17 mouse cellular contexts compared by ENCODE assay signal in the genomic region with DNA sequence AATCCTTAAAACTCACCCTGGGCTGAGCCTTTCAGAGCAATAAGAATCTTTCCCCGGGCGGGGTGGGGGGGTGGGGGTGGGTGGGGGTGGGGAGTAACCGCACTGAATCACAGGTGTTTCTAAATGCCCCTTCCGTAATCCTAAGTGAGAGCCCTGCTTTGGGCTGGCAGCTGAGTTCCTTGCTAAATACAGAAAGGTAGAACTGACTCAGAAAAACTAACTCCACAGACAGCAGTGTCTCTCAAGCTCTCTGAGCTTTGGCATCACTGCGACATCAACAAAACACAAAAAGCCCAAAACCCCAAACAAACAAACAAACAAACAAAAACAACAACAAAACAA.
DNase-seq lines count a peak whose midpoint lies in the region; ATAC-seq and TF ChIP-seq lines count a peak whose summit lies in the region.
"Had no signal": no experiment of that assay in that cellular context is flagged by ENCODE, and none has a peak within 500 bp of the region (broad histone marks: within the 10 kb centered on the region; RNA-seq: fewer than 3 reads in every experiment).

No protein-coding gene starts in this region.

- no peaks in the 10 kb centered on the region for H3K36me3 ChIP-seq in kidney, embryonic 15.5 days
- H3K36me3 ChIP-seq in lung, embryonic 15.5 days = no peaks in the 10 kb centered on the region
- H3K36me3 ChIP-seq in intestine, postnatal 0 days (ENCODE audit: control insufficient read depth, insufficient read depth) = no peaks in the 10 kb centered on the region
- H3K36me3 ChIP-seq: forebrain, embryonic 15.5 days; hindbrain, embryonic 15.5 days; limb, embryonic 15.5 days; midbrain, embryonic 10.5 days had no signal

- no peaks in the 10 kb centered on the region for H3K27me3 ChIP-seq in kidney, embryonic 15.5 days
- no peaks in the 10 kb centered on the region for H3K27me3 ChIP-seq in lung, embryonic 15.5 days
- H3K27me3 ChIP-seq in intestine, postnatal 0 days (replicated peaks; ENCODE audit: control insufficient read depth, insufficient read depth, low read length) = no peaks in the 10 kb centered on the region
- H3K27me3 ChIP-seq: forebrain, embryonic 15.5 days; hindbrain, embryonic 15.5 days; limb, embryonic 15.5 days had no signal

- H3K9me3 ChIP-seq in kidney, embryonic 15.5 days (replicated peaks) = no peaks in the 10 kb centered on the region
- no peaks in the 10 kb centered on the region for H3K9me3 ChIP-seq in lung, embryonic 15.5 days
- H3K9me3 ChIP-seq in intestine, postnatal 0 days (ENCODE audit: control insufficient read depth) = no peaks in the 10 kb centered on the region
- H3K9me3 ChIP-seq: forebrain, embryonic 15.5 days; hindbrain, embryonic 15.5 days; limb, embryonic 15.5 days; midbrain, embryonic 10.5 days had no signal

- DNase-seq in kidney, adult 18-20 months = no peak
- DNase-seq in lung, postnatal 25 days (ENCODE audit: low spot score) = no peak
- no peak for DNase-seq in urinary bladder, postnatal 10 days (ENCODE audit: low spot score)
- no peak for DNase-seq in layer of hippocampus, postnatal 36 days
- DNase-seq: cerebellum, adult 2 months; gastrocnemius, postnatal 36 days; heart, postnatal 14 days; lung, postnatal 10 days; retina, postnatal 1 day had no signal

- no peak overlapping the region for H3K4me3 ChIP-seq in kidney, embryonic 15.5 days (replicated peaks)
- no peak overlapping the region for H3K4me3 ChIP-seq in lung, embryonic 15.5 days
- no peak overlapping the region for H3K4me3 ChIP-seq in embryonic fibroblast, embryonic 13.5 days (ENCODE audit: insufficient read depth, low read length)
- no peak overlapping the region for H3K4me3 ChIP-seq in intestine, postnatal 0 days (ENCODE audit: low read depth, low read length)
- H3K4me3 ChIP-seq: forebrain, embryonic 15.5 days; hindbrain, embryonic 15.5 days; limb, embryonic 15.5 days; midbrain, embryonic 10.5 days had no signal

- 0 out of 2 replicates have a peak overlapping the region, but pooled peaks have one; percentile 22 for H3K27ac ChIP-seq in kidney, embryonic 15.5 days
- peak overlapping the region; percentile 48 for H3K27ac ChIP-seq in lung, embryonic 15.5 days
- peak overlapping the region; percentile 69 for H3K27ac ChIP-seq in embryonic fibroblast, embryonic 13.5 days (ENCODE audit: insufficient read depth, low read length)
- H3K27ac ChIP-seq in intestine, postnatal 0 days (ENCODE audit: low read depth, low read length) = no peak overlapping the region
- H3K27ac ChIP-seq: forebrain, embryonic 15.5 days; hindbrain, embryonic 15.5 days; limb, embryonic 15.5 days; midbrain, embryonic 10.5 days had no signal

- ATAC-seq in kidney, embryonic 15.5 days (replicated peaks; ENCODE audit: low FRiP score) = no peak
- ATAC-seq in lung, embryonic 15.5 days (ENCODE audit: borderline replicate concordance, extremely low read depth, low FRiP score, low TSS enrichment) = peak; percentile 33; the same call in 1 of the 2 replicates
- ATAC-seq in intestine, postnatal 0 days = no peak
- ATAC-seq: forebrain, embryonic 15.5 days had no signal

- TF ChIP-seq POLR2A in embryonic fibroblast, embryonic 13.5 days (IDR thresholded peaks at IDR 0.05; ENCODE audit: low read depth, low read length) = no peak

- TF ChIP-seq CTCF in embryonic fibroblast, embryonic 13.5 days (IDR thresholded peaks at IDR 0.05; ENCODE audit: borderline replicate concordance, insufficient read depth, low read length) = no peak
- TF ChIP-seq CTCF in intestine, postnatal 0 days (IDR thresholded peaks at IDR 0.05; ENCODE audit: low read depth) = no peak

- no peak overlapping the region for H3K4me2 ChIP-seq in kidney, embryonic 15.5 days
- peak overlapping the region; percentile 34 for H3K4me2 ChIP-seq in lung, embryonic 15.5 days
- H3K4me2 ChIP-seq in intestine, postnatal 0 days (replicated peaks; ENCODE audit: low read depth) = peak overlapping the region; percentile 41
- H3K4me2 ChIP-seq: forebrain, embryonic 15.5 days; hindbrain, embryonic 15.5 days; limb, embryonic 15.5 days had no signal

- 28% methylated on average over 5 of the region's 5 CpGs for WGBS in kidney, embryonic 15.5 days
- WGBS in lung, embryonic 15.5 days = 26% methylated on average over 5 of the region's 5 CpGs
- WGBS in intestine, postnatal 0 days = 23% methylated on average over 5 of the region's 5 CpGs

- no peak overlapping the region for H3K9ac ChIP-seq in kidney, embryonic 15.5 days
- H3K9ac ChIP-seq in lung, embryonic 15.5 days = no peak overlapping the region
- H3K9ac ChIP-seq in intestine, postnatal 0 days (ENCODE audit: low read depth, low read length) = no peak overlapping the region
- H3K9ac ChIP-seq: forebrain, embryonic 15.5 days; hindbrain, embryonic 15.5 days; limb, embryonic 15.5 days had no signal

- H3K4me1 ChIP-seq in kidney, embryonic 15.5 days = 0 out of 2 replicates have a peak, but pooled peaks cover 9% of the 10 kb centered on the region
- H3K4me1 ChIP-seq in lung, embryonic 15.5 days = peaks cover 15% of the 10 kb centered on the region
- H3K4me1 ChIP-seq in embryonic fibroblast, embryonic 13.5 days (ENCODE audit: control insufficient read depth, insufficient read depth, low read length) = no peaks in the 10 kb centered on the region
- no peaks in the 10 kb centered on the region; the same call in 1 of the 2 replicates for H3K4me1 ChIP-seq in intestine, postnatal 0 days (replicated peaks; ENCODE audit: control insufficient read depth, insufficient read depth, low read length)
- H3K4me1 ChIP-seq: forebrain, embryonic 15.5 days; hindbrain, embryonic 15.5 days had no signal
